Mouse (Mus musculus) heart, postnatal 36 days (tissue): ENCODE measurements around the gene Gm20388. TPM values are rescaled to one million over a fixed set of nuclear protein-coding genes. Genes with fewer than 3 reads are reported as not detected.
"Not testable (repeated sequence)": the region's sequence is repeated elsewhere in the genome, so short reads cannot be mapped to it uniquely, and the experiment has no call there.

Experiments
- DNase-seq, 2 experiments: peaks; one replicate each; pipeline ENCODE4 v3.0.0; 2021 to 2022
- intact Hi-C: fragments of 180-260 bp; cut with DNase I; formaldehyde crosslinking; loops from one replicate; pipeline ENCODE4 v1.15.1; 2025
- total RNA-seq, 2 experiments: library from RNA; stranded (reverse); gene quantifications; 2 replicates each; pipeline ENCODE4 v1.2.3; 2021

The Gm20388 gene
- total RNA-seq, 2 experiments from 2014 or later: 3.5 to 4.9 TPM

GRCm38 (mm10) chr8:121297299-121297698 lies 1386.7 kb downstream of the Gm20388 start:
- intact Hi-C loops: no loop called here
- no peak for DNase-seq

- DNase-seq: no peak
Observed at GRCm38 (mm10) chr8:121300066-121300465, 1389.4 kb downstream of the Gm20388 start.

GRCm38 (mm10) chr8:121300501-121301411 lies 1390.1 kb downstream of the Gm20388 start:
- intact Hi-C loops: no loop called here
- no peak for DNase-seq

More at GRCm38 (mm10) chr8:121300066-121300465, 1389.4 kb downstream of the Gm20388 start:
- intact Hi-C loops: no loop called here

GRCm38 (mm10) chr8:121301431-121301830 lies 1390.8 kb downstream of the Gm20388 start:
- intact Hi-C loops: no loop called here
- no peak for DNase-seq

- intact Hi-C loops: no loop called here
- no peak for DNase-seq
Observed at GRCm38 (mm10) chr8:121301978-121302649, 1391.5 kb downstream of the Gm20388 start.

GRCm38 (mm10) chr8:121307723-121308122 lies 1397.1 kb downstream of the Gm20388 start:
- DNase-seq: peak; percentile 22 to 42
- intact Hi-C loops: no loop called here

GRCm38 (mm10) chr8:121310976-121311819 lies 1400.6 kb downstream of the Gm20388 start:
- DNase-seq: peak in 1 of 2 experiments; percentile 25
- intact Hi-C loops: no loop called here

GRCm38 (mm10) chr8:121313458-121313857 lies 1402.8 kb downstream of the Gm20388 start:
- peak in 1 of 2 experiments; percentile 22 for DNase-seq
- intact Hi-C loops: no loop called here

GRCm38 (mm10) chr8:121314036-121314435 lies 1403.4 kb downstream of the Gm20388 start:
- intact Hi-C loops: no loop called here
- no peak for DNase-seq

GRCm38 (mm10) chr8:121315569-121315968 lies 1404.9 kb downstream of the Gm20388 start:
- DNase-seq: no peak
- intact Hi-C loops: no loop called here

- peak in 1 of 2 experiments; percentile 23 for DNase-seq
- intact Hi-C loops: no loop called here
Observed at GRCm38 (mm10) chr8:121316009-121316408, 1405.4 kb downstream of the Gm20388 start.

GRCm38 (mm10) chr8:121318756-121319155 lies 1408.1 kb downstream of the Gm20388 start:
- intact Hi-C loops, DNase-seq: not testable (repeated sequence)

GRCm38 (mm10) chr8:121319491-121319890 lies 1408.8 kb downstream of the Gm20388 start:
- intact Hi-C loops: no loop called here
- DNase-seq: no peak

- intact Hi-C loops: no loop called here
- no peak for DNase-seq
Observed at GRCm38 (mm10) chr8:121326164-121326910, 1415.7 kb downstream of the Gm20388 start.

- intact Hi-C loops: no loop called here
- peak; percentile 54 to 56 for DNase-seq
Observed at GRCm38 (mm10) chr8:121332436-121332835, 1421.8 kb downstream of the Gm20388 start.

GRCm38 (mm10) chr8:121334495-121335424 lies 1424.1 kb downstream of the Gm20388 start:
- intact Hi-C loops: loop anchor here (2.0 kb wide), 1 partner anchor 48 kb away; no protein-coding TSS in a partner anchor
- peak; percentile 43 to 51 for DNase-seq

GRCm38 (mm10) chr8:121335684-121336083 lies 1425.0 kb downstream of the Gm20388 start:
- no peak for DNase-seq
- intact Hi-C loops: loop anchor here (2.0 kb wide), 1 partner anchor 47 kb away; no protein-coding TSS in a partner anchor

GRCm38 (mm10) chr8:121342931-121343330 lies 1432.3 kb downstream of the Gm20388 start:
- intact Hi-C loops: no loop called here
- DNase-seq: no peak

GRCm38 (mm10) chr8:121344486-121344885 lies 1433.8 kb downstream of the Gm20388 start:
- intact Hi-C loops: no loop called here
- no peak for DNase-seq
